In the genomic region with DNA sequence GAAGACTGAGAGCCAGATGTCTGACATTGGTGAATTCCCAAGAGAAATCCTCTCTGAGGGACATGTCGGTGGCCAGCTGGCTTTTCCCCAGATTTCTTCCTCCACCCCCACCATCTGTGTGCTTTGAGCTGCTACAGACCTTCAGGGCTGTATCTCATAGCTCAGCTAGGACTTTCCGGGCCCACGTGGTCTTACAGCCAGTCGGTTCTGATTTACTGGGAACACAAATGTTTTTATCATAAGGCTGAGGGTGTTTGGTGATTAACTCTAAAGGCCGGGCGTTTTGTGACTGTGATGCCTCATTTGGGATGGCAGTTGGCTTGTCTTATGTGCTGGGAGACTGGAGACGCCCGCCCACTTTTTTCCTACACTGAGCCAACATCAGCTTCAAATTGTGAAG, we compare ENCODE assay signal across 8 mouse cellular contexts. TPM values are rescaled to one million over a fixed set of nuclear protein-coding genes. Genes with fewer than 3 reads are reported as not detected.
DNase-seq lines count a peak whose midpoint lies in the region; ATAC-seq and TF ChIP-seq lines count a peak whose summit lies in the region.
"Had no signal": no experiment of that assay in that cellular context is flagged by ENCODE, and none has a peak within 500 bp of the region (broad histone marks: within the 10 kb centered on the region; RNA-seq: fewer than 3 reads in every experiment).

No protein-coding gene starts in this region.

- no peak overlapping the region for H3K4me3 ChIP-seq in hindbrain, postnatal 0 days (ENCODE audit: low read length)
- H3K4me3 ChIP-seq in hindbrain, embryonic 12.5 days = no peak overlapping the region
- H3K4me3 ChIP-seq: erythroblast, embryonic 14.5 days had no signal

- H3K27ac ChIP-seq in hindbrain, postnatal 0 days = no peak overlapping the region
- no peak overlapping the region for H3K27ac ChIP-seq in hindbrain, embryonic 12.5 days

- H3K36me3 ChIP-seq in hindbrain, postnatal 0 days (ENCODE audit: insufficient read depth, low read length) = no peaks in the 10 kb centered on the region
- H3K36me3 ChIP-seq in hindbrain, embryonic 12.5 days = no peaks in the 10 kb centered on the region

- 54% methylated on average over 8 of the region's 8 CpGs for WGBS in hindbrain, postnatal 0 days
- 73% methylated on average over 8 of the region's 8 CpGs for WGBS in hindbrain, embryonic 12.5 days

- TF ChIP-seq CTCF in hindbrain, postnatal 0 days (IDR thresholded peaks at IDR 0.05; ENCODE audit: low read depth) = no peak

- ATAC-seq in hindbrain, postnatal 0 days = peak; percentile 40; the same call in 1 of the 2 replicates
- ATAC-seq in hindbrain, embryonic 12.5 days (ENCODE audit: low FRiP score) = no peak

- no peak overlapping the region for H3K4me2 ChIP-seq in hindbrain, postnatal 0 days (ENCODE audit: low read depth, low read length)
- no peak overlapping the region for H3K4me2 ChIP-seq in hindbrain, embryonic 12.5 days (replicated peaks)

- peak; percentile 47 for DNase-seq in hindbrain, postnatal 0 days (ENCODE audit: low spot score)
- DNase-seq in frontal cortex, adult 2 months (ENCODE audit: extremely low spot score in 1 of 2, low spot score in 1 of 2) = peak; percentile 28 to 60
- DNase-seq in layer of hippocampus, postnatal 14 days (ENCODE audit: low spot score in 2 of 2) = peak; percentile 52 to 68
- peak; percentile 57 for DNase-seq in right cerebral cortex, adult 18-20 months
- DNase-seq in urinary bladder, postnatal 25 days (ENCODE audit: low spot score) = no peak
- DNase-seq in urinary bladder, postnatal 10 days (ENCODE audit: low spot score) = no peak

- H3K27me3 ChIP-seq in hindbrain, postnatal 0 days (ENCODE audit: insufficient read depth, low read length) = no peaks in the 10 kb centered on the region
- no peaks in the 10 kb centered on the region for H3K27me3 ChIP-seq in hindbrain, embryonic 12.5 days

- no peaks in the 10 kb centered on the region for H3K4me1 ChIP-seq in hindbrain, postnatal 0 days (ENCODE audit: insufficient read depth, low read length)
- 0 out of 2 replicates have a peak, but pooled peaks cover 3% of the 10 kb centered on the region for H3K4me1 ChIP-seq in hindbrain, embryonic 12.5 days

- H3K9me3 ChIP-seq in hindbrain, postnatal 0 days (ENCODE audit: low read length) = no peaks in the 10 kb centered on the region
- no peaks in the 10 kb centered on the region for H3K9me3 ChIP-seq in hindbrain, embryonic 12.5 days (replicated peaks)

- H3K9ac ChIP-seq in hindbrain, postnatal 0 days (replicated peaks; ENCODE audit: low read length) = no peak overlapping the region
- H3K9ac ChIP-seq in hindbrain, embryonic 12.5 days = no peak overlapping the region

RNA-seq across cellular contexts. Expression of gene Zkscan6, which starts 32.0 kb away (rescaled TPM):
- 10.0 and 11.5 TPM in 2 replicates for total RNA-seq in hindbrain, postnatal 0 days (2014; rRNA removed)
- polyA plus RNA-seq in hindbrain, postnatal 0 days (2015; fragmentation: Nextera tagmentation; extraction: Ambion mirVana) = 11.1 and 11.8 TPM in 2 replicates
- 16.9 and 18.4 TPM in 2 replicates for polyA plus RNA-seq in hindbrain, embryonic 12.5 days (2016; fragmentation: Nextera tagmentation; extraction: Ambion mirVana)
- 10.2 and 10.6 TPM in 2 replicates for polyA plus RNA-seq in frontal cortex, adult 2 months (2012; rRNA removed)
- 10 to 100 TPM; 14.4 to 14.8 TPM for total RNA-seq in layer of hippocampus, postnatal 14 days (2021)

RNA-seq across cellular contexts. Expression of gene Map2k4, which starts 50.9 kb away (rescaled TPM):
- 116 and 127 TPM in 2 replicates for total RNA-seq in hindbrain, postnatal 0 days (2014; rRNA removed)
- 113 and 116 TPM in 2 replicates for polyA plus RNA-seq in hindbrain, postnatal 0 days (2015; fragmentation: Nextera tagmentation; extraction: Ambion mirVana)
- polyA plus RNA-seq in hindbrain, embryonic 12.5 days (2016; fragmentation: Nextera tagmentation; extraction: Ambion mirVana) = 68.7 and 73.4 TPM in 2 replicates
- 115 and 125 TPM in 2 replicates for polyA plus RNA-seq in frontal cortex, adult 2 months (2012; rRNA removed)
- total RNA-seq in layer of hippocampus, postnatal 14 days (2021) = 100 to 1,000 TPM; 223 to 224 TPM

Comparison
In these comparisons a context has a peak if more than half of its experiments do, and no peak if none do; other contexts are left out.
1. DNase-seq: peak in hindbrain, postnatal 0 days (single experiment), frontal cortex, adult 2 months (2 of 2), layer of hippocampus, postnatal 14 days (2 of 2) and right cerebral cortex, adult 18-20 months (single experiment); none in urinary bladder, postnatal 25 days (single experiment) and urinary bladder, postnatal 10 days (single experiment).